Mouse (Mus musculus): ENCODE results near the gene Dync1i1. TPM values are rescaled to one million over a fixed set of nuclear protein-coding genes. Genes with fewer than 3 reads are reported as not detected.

The Dync1i1 gene
- total and polyA plus RNA-seq, 2 experiments from 2014 or later, result 132 to 134 TPM

- Histone ChIP-seq H3K4me1 (ENCODE audit: insufficient read depth) (no peaks in the 10 kb centered on the region), H3K4me3 (ENCODE audit: low read depth, low read length) (no peak overlapping the region), H3K36me3 (ENCODE audit: insufficient read depth) (no peaks in the 10 kb centered on the region), H3K27me3 (ENCODE audit: insufficient read depth, low read length) (no peaks in the 10 kb centered on the region), H3K9me3 (ENCODE audit: low read length) (no peaks in the 10 kb centered on the region), H3K4me2 (ENCODE audit: low read depth) (no peak overlapping the region), H3K27ac (ENCODE audit: low read depth, low read length) (no peak overlapping the region), H3K9ac (no peak overlapping the region)
- TF ChIP-seq CTCF (IDR thresholded peaks at IDR 0.05; ENCODE audit: low read depth), result no peak
- 80% methylated on average over 12 of the region's 12 CpGs for WGBS
- DNase-seq (no peak), ATAC-seq (no peak)
These were observed 321.4 kb downstream of the Dync1i1 start for GRCm38 (mm10) chr6:6046729-6047424.

- Histone ChIP-seq H3K4me1 (ENCODE audit: insufficient read depth) (no peaks in the 10 kb centered on the region), H3K27ac (ENCODE audit: low read depth, low read length) (no peak overlapping the region), H3K9ac (no peak overlapping the region), H3K9me3 (ENCODE audit: low read length) (no peaks in the 10 kb centered on the region), H3K36me3 (ENCODE audit: insufficient read depth) (no peaks in the 10 kb centered on the region), H3K27me3 (ENCODE audit: insufficient read depth, low read length) (no peaks in the 10 kb centered on the region), H3K4me3 (ENCODE audit: low read depth, low read length) (no peak overlapping the region), H3K4me2 (ENCODE audit: low read depth) (no peak overlapping the region)
- ATAC-seq (no peak), DNase-seq (no peak)
- WGBS, result 87% methylated on average over 11 of the region's 11 CpGs
- TF ChIP-seq CTCF (IDR thresholded peaks at IDR 0.05; ENCODE audit: low read depth), result no peak
These were observed 327.3 kb downstream of the Dync1i1 start for GRCm38 (mm10) chr6:6052696-6053095.

GRCm38 (mm10) chr6:6053946-6054345, 328.5 kb downstream of the Dync1i1 start:
- H3K4me3 ChIP-seq (ENCODE audit: low read depth, low read length), result no peak overlapping the region
- 21% methylated on average over 3 of the region's 3 CpGs for WGBS
- no peaks in the 10 kb centered on the region for H3K27me3 ChIP-seq (ENCODE audit: insufficient read depth, low read length)
- no peaks in the 10 kb centered on the region for H3K9me3 ChIP-seq (ENCODE audit: low read length)
- no peak for TF ChIP-seq CTCF (IDR thresholded peaks at IDR 0.05; ENCODE audit: low read depth)
- ATAC-seq, result no peak
- H3K9ac ChIP-seq, result no peak overlapping the region
- H3K36me3 ChIP-seq (ENCODE audit: insufficient read depth), result no peaks in the 10 kb centered on the region
- no peak for DNase-seq
- no peak overlapping the region for H3K4me2 ChIP-seq (ENCODE audit: low read depth)
- H3K27ac ChIP-seq (ENCODE audit: low read depth, low read length), result no peak overlapping the region
- H3K4me1 ChIP-seq (ENCODE audit: insufficient read depth), result no peaks in the 10 kb centered on the region

- ATAC-seq, result no peak
- DNase-seq, result no peak
- Histone ChIP-seq H3K9me3 (ENCODE audit: low read length) (no peaks in the 10 kb centered on the region), H3K4me3 (ENCODE audit: low read depth, low read length) (no peak overlapping the region), H3K9ac (no peak overlapping the region), H3K4me2 (ENCODE audit: low read depth) (no peak overlapping the region), H3K27me3 (ENCODE audit: insufficient read depth, low read length) (no peaks in the 10 kb centered on the region), H3K36me3 (ENCODE audit: insufficient read depth) (no peaks in the 10 kb centered on the region), H3K27ac (ENCODE audit: low read depth, low read length) (no peak overlapping the region), H3K4me1 (ENCODE audit: insufficient read depth) (no peaks in the 10 kb centered on the region)
- 7% methylated on average over 3 of the region's 3 CpGs for WGBS
- TF ChIP-seq CTCF (IDR thresholded peaks at IDR 0.05; ENCODE audit: low read depth), result no peak
These were observed 333.1 kb downstream of the Dync1i1 start for GRCm38 (mm10) chr6:6058548-6058947.

- Histone ChIP-seq H3K27me3 (ENCODE audit: insufficient read depth, low read length) (no peaks in the 10 kb centered on the region), H3K9me3 (ENCODE audit: low read length) (no peaks in the 10 kb centered on the region), H3K4me1 (ENCODE audit: insufficient read depth) (no peaks in the 10 kb centered on the region), H3K4me2 (ENCODE audit: low read depth) (no peak overlapping the region), H3K27ac (ENCODE audit: low read depth, low read length) (no peak overlapping the region), H3K9ac (no peak overlapping the region), H3K36me3 (ENCODE audit: insufficient read depth) (no peaks in the 10 kb centered on the region), H3K4me3 (ENCODE audit: low read depth, low read length) (no peak overlapping the region)
- 91% methylated on average over 6 of the region's 6 CpGs for WGBS
- TF ChIP-seq CTCF (IDR thresholded peaks at IDR 0.05; ENCODE audit: low read depth), result no peak
- DNase-seq (no peak), ATAC-seq (no peak)
These were observed 341.8 kb downstream of the Dync1i1 start for GRCm38 (mm10) chr6:6067201-6067600.

- Histone ChIP-seq H3K4me2 (ENCODE audit: low read depth) (no peak overlapping the region), H3K27ac (ENCODE audit: low read depth, low read length) (no peak overlapping the region), H3K4me1 (ENCODE audit: insufficient read depth) (no peaks in the 10 kb centered on the region), H3K36me3 (ENCODE audit: insufficient read depth) (no peaks in the 10 kb centered on the region), H3K9ac (no peak overlapping the region), H3K27me3 (ENCODE audit: insufficient read depth, low read length) (no peaks in the 10 kb centered on the region), H3K9me3 (ENCODE audit: low read length) (no peaks in the 10 kb centered on the region), H3K4me3 (ENCODE audit: low read depth, low read length) (no peak overlapping the region)
- TF ChIP-seq CTCF (IDR thresholded peaks at IDR 0.05; ENCODE audit: low read depth), result no peak
- ATAC-seq (no peak), DNase-seq (no peak)
- 15% methylated on average over 3 of the region's 3 CpGs for WGBS
These were observed 344.6 kb downstream of the Dync1i1 start for GRCm38 (mm10) chr6:6070015-6070414.

GRCm38 (mm10) chr6:6071038-6071437, 345.6 kb downstream of the Dync1i1 start:
- WGBS, result 55% methylated on average over 7 of the region's 7 CpGs
- no peak overlapping the region for H3K27ac ChIP-seq (ENCODE audit: low read depth, low read length)
- H3K4me2 ChIP-seq (ENCODE audit: low read depth), result 0 out of 2 replicates have a peak overlapping the region, but pooled peaks have one; percentile 6
- no peak overlapping the region for H3K4me3 ChIP-seq (ENCODE audit: low read depth, low read length)
- H3K27me3 ChIP-seq (ENCODE audit: insufficient read depth, low read length), result no peaks in the 10 kb centered on the region
- H3K9ac ChIP-seq, result no peak overlapping the region
- no peaks in the 10 kb centered on the region for H3K9me3 ChIP-seq (ENCODE audit: low read length)
- H3K4me1 ChIP-seq (ENCODE audit: insufficient read depth), result no peaks in the 10 kb centered on the region
- DNase-seq, result peak; percentile 22
- ATAC-seq, result peak; percentile 82
- H3K36me3 ChIP-seq (ENCODE audit: insufficient read depth), result no peaks in the 10 kb centered on the region
- no peak for TF ChIP-seq CTCF (IDR thresholded peaks at IDR 0.05; ENCODE audit: low read depth)
